Mouse (Mus musculus) liver, embryonic 14.5 days (tissue): ENCODE measurements at regions not wholly inside any gene's neighbourhood (a gene's known extent, or its start where the extent isn't known, plus 50 kb on each side); places are given as distances from the start of the nearest gene placed in this dataset.

Experiments
- CTCF ChIP-seq: IDR thresholded peaks from 2 replicates; pipeline ENCODE4 v1.5.1; 2016; ENCODE audit warnings: antibody characterized with exemption, low read depth, control low read depth
- EP300 ChIP-seq: IDR thresholded peaks from 2 replicates; pipeline ENCODE4 v1.6.1; 2016; ENCODE audit warnings: antibody characterized with exemption, low read depth

DNA sequence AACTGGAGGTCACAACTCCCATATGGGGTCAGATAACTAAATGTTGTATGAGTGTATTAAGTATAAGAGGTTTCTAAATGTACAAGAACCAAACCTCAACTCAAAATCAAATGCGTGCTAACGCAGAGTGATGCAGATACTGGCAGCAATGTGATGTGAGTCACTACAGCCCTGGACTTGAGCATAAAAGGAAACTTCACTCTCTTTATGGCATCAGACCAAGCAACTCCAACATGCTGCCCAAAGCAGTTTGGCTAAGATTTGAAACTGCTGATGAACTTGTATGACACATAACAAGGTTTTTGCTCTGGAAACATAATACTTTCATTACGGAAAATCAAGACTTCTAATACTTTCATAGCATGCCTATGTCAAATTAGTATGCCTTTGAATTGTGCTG is 598.8 kb downstream of the Psat1 start:
- no peak for TF ChIP-seq CTCF
- TF ChIP-seq EP300: no peak
